Mouse (Mus musculus) MEL (cell line): ENCODE results near the gene Tubg1. TPM values are rescaled to one million over a fixed set of nuclear protein-coding genes. Genes with fewer than 3 reads are reported as not detected.

Source experiments
- DNase-seq: peaks from one replicate; pipeline ENCODE4 v3.0.0; 2011; ENCODE audit warnings: low read depth, low spot score
- H3K27ac ChIP-seq: 2 replicates; pipeline ENCODE4 v1.5.1; 2012; ENCODE audit warnings: low read depth, mild to moderate bottlenecking, control low read depth, low read length, moderate library complexity; ENCODE audit not compliant: control insufficient read depth
- H3K27me3 ChIP-seq, 2 experiments: fragments of 150-350 bp in 1 of 2; sonication (generic) in 1 of 2; 2 replicates each; pipeline ENCODE4 v1.6.1; 2012; ENCODE audit warnings: low read length in 2 of 2, mild to moderate bottlenecking in 2 of 2, improper control_type of control experiment in 1 of 2, moderate library complexity in 1 of 2; ENCODE audit not compliant: insufficient read depth in 2 of 2, control insufficient read depth in 1 of 2
- H3K36me3 ChIP-seq, 2 experiments: 2 replicates each; pipeline ENCODE4 v1.6.1; 2012 to 2014; ENCODE audit warnings: low read length in 2 of 2, improper control_type of control experiment in 1 of 2, inconsistent platforms in 1 of 2, mild to moderate bottlenecking in 1 of 2; ENCODE audit not compliant: insufficient read depth in 2 of 2, control insufficient read depth in 1 of 2
- H3K4me1 ChIP-seq, 2 experiments: fragments of 150-350 bp in 1 of 2; sonication (generic) in 1 of 2; 2 replicates each; pipeline ENCODE4 v1.6.1; 2012; ENCODE audit warnings: low read length in 2 of 2, improper control_type of control experiment in 1 of 2, mild to moderate bottlenecking in 1 of 2; ENCODE audit not compliant: insufficient read depth in 2 of 2, control insufficient read depth in 1 of 2
- H3K4me3 ChIP-seq, 2 experiments: fragments of 150-350 bp in 1 of 2; sonication (generic) in 1 of 2; 2 replicates each; pipeline ENCODE4 v1.5.1; 2012; ENCODE audit warnings: low read depth in 2 of 2, low read length in 2 of 2, mild to moderate bottlenecking in 2 of 2, moderate library complexity in 2 of 2, control low read depth in 1 of 2, improper control_type of control experiment in 1 of 2; ENCODE audit not compliant: control insufficient read depth in 1 of 2, insufficient read depth in 1 of 2
- H3K79me2 ChIP-seq: 2 replicates; pipeline ENCODE4 v1.6.1; 2012; ENCODE audit warnings: mild to moderate bottlenecking, low read length, moderate library complexity; ENCODE audit not compliant: control insufficient read depth, poor library complexity, insufficient read depth
- H3K9ac ChIP-seq: 2 replicates; pipeline ENCODE4 v1.6.1; 2012; ENCODE audit warnings: low read depth, mild to moderate bottlenecking, control low read depth, low read length, moderate library complexity; ENCODE audit not compliant: control insufficient read depth, poor library complexity, severe bottlenecking
- H3K9me3 ChIP-seq: fragments of 150-350 bp; sonication (generic); replicated peaks from 2 replicates; pipeline ENCODE4 v1.6.1; 2012; ENCODE audit warnings: mild to moderate bottlenecking, low read length, improper control_type of control experiment, moderate library complexity; ENCODE audit not compliant: insufficient read depth
- E2F4 ChIP-seq: IDR thresholded peaks from 2 replicates; pipeline ENCODE4 v1.6.1; 2011; ENCODE audit warnings: low read depth, low read length, improper control_type of control experiment, borderline replicate concordance
- ELF1 ChIP-seq: IDR thresholded peaks from 2 replicates; pipeline ENCODE4 v1.6.1; 2014; ENCODE audit warnings: low read depth, mild to moderate bottlenecking, inconsistent platforms, low read length, improper control_type of control experiment, moderate library complexity
- GATA1 ChIP-seq: IDR thresholded peaks from 2 replicates; pipeline ENCODE4 v1.6.1; 2011; ENCODE audit warnings: low read depth, low read length, improper control_type of control experiment
- JUND ChIP-seq: IDR thresholded peaks from 2 replicates; pipeline ENCODE4 v1.6.1; 2011; ENCODE audit warnings: low read depth, mild to moderate bottlenecking, improper control_type of control experiment, low read length
- MAX ChIP-seq: IDR thresholded peaks from 2 replicates; pipeline ENCODE4 v1.6.1; 2011; ENCODE audit warnings: low read length, improper control_type of control experiment
- MAZ ChIP-seq: IDR thresholded peaks from 2 replicates; pipeline ENCODE4 v1.6.1; 2012; ENCODE audit warnings: low read depth, mild to moderate bottlenecking, inconsistent platforms, low read length, improper control_type of control experiment
- MYC ChIP-seq: IDR thresholded peaks from 2 replicates; pipeline ENCODE4 v1.6.1; 2011; ENCODE audit warnings: low read depth, mild to moderate bottlenecking, low read length, improper control_type of control experiment, moderate library complexity
- NRF1 ChIP-seq: IDR thresholded peaks from 2 replicates; pipeline ENCODE4 v1.6.1; 2014; ENCODE audit warnings: low read depth, mild to moderate bottlenecking, inconsistent platforms, low read length, improper control_type of control experiment, moderate library complexity; ENCODE audit not compliant: poor library complexity, insufficient read depth, severe bottlenecking
- POLR2A ChIP-seq, 2 experiments: IDR thresholded peaks; 2 replicates each; pipeline ENCODE4 v1.6.1; 2011 to 2012; ENCODE audit warnings: low read length in 2 of 2, mild to moderate bottlenecking in 2 of 2, control low read depth in 1 of 2, improper control_type of control experiment in 1 of 2, low read depth in 1 of 2, moderate library complexity in 1 of 2; ENCODE audit not compliant: control insufficient read depth in 1 of 2, insufficient read depth in 1 of 2, poor library complexity in 1 of 2
- POLR2AphosphoS5 ChIP-seq: IDR thresholded peaks from 2 replicates; pipeline ENCODE4 v1.6.1; 2012; ENCODE audit warnings: low read depth, borderline replicate concordance, mild to moderate bottlenecking, inconsistent platforms, low read length, moderate library complexity, mixed read lengths
- TAL1 ChIP-seq: IDR thresholded peaks from 2 replicates; pipeline ENCODE4 v1.6.1; 2012; ENCODE audit warnings: mild to moderate bottlenecking, inconsistent platforms, low read length, moderate library complexity, mixed read lengths
- TBP ChIP-seq: IDR thresholded peaks from 2 replicates; pipeline ENCODE4 v1.8.0; 2011; ENCODE audit warnings: low read depth, low read length, improper control_type of control experiment
- TCF12 ChIP-seq: IDR thresholded peaks from 2 replicates; pipeline ENCODE4 v1.6.1; 2014; ENCODE audit warnings: low read depth, mild to moderate bottlenecking, inconsistent platforms, low read length, improper control_type of control experiment, moderate library complexity
- UBTF ChIP-seq: IDR thresholded peaks from 2 replicates; pipeline ENCODE4 v1.6.1; 2012; ENCODE audit warnings: low read depth, mild to moderate bottlenecking, inconsistent platforms, low read length, improper control_type of control experiment, moderate library complexity, borderline replicate concordance; ENCODE audit not compliant: insufficient read depth
- USF1 ChIP-seq: IDR thresholded peaks from 2 replicates; pipeline ENCODE4 v1.6.1; 2014; ENCODE audit warnings: low read depth, mild to moderate bottlenecking, inconsistent platforms, low read length, improper control_type of control experiment, moderate library complexity
- USF2 ChIP-seq, 2 experiments: IDR thresholded peaks; 2 replicates each; pipeline ENCODE4 v1.6.1; 2011 to 2012; ENCODE audit warnings: improper control_type of control experiment in 2 of 2, low read length in 2 of 2, borderline replicate concordance in 1 of 2, inconsistent platforms in 1 of 2, low read depth in 1 of 2, mild to moderate bottlenecking in 1 of 2; ENCODE audit not compliant: insufficient read depth in 1 of 2
- polyA plus RNA-seq, 2 experiments: library from polyadenylated mRNA; stranded (reverse) in 1 of 2; unstranded in 1 of 2; fragments of >175 nt in 1 of 2; fragments of >200 nt in 1 of 2; gene quantifications; 2 replicates each; pipeline versions ENCODE4 v1.2.1 to v1.2.4; 2012; ENCODE audit warnings: low replicate concordance in 2 of 2, low read depth in 1 of 2; ENCODE audit not compliant: insufficient read length in 2 of 2, insufficient read depth in 1 of 2, missing spikeins in 1 of 2
- total RNA-seq: library from RNA; depleted of rRNA; stranded (reverse); fragments of 300-350 nt; gene quantifications from 2 replicates; pipeline ENCODE4 v1.2.3, GENCODE M21; 2012

The Tubg1 gene
- total and polyA plus RNA-seq, 3 experiments = 60.0 to 183 (median 125) TPM

DNA sequence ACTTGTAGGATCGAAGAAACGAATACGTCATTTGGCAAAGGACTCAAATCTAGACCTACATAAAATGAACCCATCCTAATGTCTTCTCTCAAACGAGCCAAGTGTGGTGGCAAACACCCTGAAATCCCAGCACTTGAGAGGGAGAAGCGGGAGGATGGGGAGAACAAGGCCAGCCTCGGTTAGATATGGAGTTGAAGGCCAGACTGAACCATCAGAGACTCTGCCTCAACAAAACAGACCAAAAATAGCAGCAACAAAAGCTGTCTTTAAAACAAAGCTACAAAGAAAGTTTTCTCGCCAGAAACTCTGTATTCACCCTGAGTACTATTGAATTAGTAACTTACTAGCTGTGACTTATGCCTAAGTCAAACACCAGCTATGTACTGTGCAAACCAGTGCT lies 17.3 kb downstream of the Tubg1 start:
- Histone ChIP-seq H3K36me3 (peaks cover 0 to 3% of the 10 kb centered on the region in 2 experiments; a peak in 1 of 4 replicates), H3K27me3 (peaks cover 0 to 3% of the 10 kb centered on the region in 2 experiments; a peak in 1 of 4 replicates), H3K27ac (no peak overlapping the region), H3K4me3 (no peak overlapping the region), H3K9me3 (no peaks in the 10 kb centered on the region), H3K4me1 (peaks cover 0 to 18% of the 10 kb centered on the region in 2 experiments; a peak in 2 of 4 replicates), H3K79me2 (no peaks in the 10 kb centered on the region), H3K9ac (no peak overlapping the region)
- DNase-seq = no peak
- TF ChIP-seq MAX = no peak

DNA sequence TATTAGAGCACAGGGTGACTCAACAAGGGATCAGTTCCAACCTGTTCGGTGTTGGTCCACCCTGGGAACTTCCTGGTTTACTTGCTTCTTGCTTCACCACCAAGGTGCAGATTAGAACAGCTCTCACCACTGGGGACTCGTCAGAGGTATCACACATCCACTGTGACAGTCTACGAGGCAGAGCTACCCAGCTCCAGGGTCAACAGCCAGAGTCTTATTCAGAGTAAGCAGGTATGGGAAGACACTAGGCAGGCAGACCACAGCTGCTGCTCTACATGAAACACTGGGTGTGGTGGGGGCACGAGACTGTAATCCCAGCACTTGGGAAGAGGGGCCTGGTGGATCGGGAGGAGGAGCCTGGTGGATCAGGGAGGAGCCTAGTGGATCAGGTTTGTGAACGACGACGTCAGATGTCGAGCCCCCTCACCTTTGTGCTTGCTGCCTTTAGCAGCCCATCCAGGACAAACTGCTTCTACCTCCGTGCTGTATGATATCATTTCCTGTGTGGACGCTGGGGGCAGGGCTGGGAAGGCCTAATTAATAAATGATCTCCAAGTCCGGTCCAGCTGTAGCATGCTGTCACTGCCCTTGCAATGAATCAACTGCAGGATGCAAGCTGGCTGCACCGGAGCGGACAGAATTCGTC lies 18.9 kb downstream of the Tubg1 start:
- Histone ChIP-seq H3K4me3 (peak overlapping the region; percentile 46 to 68), H3K79me2 (no peaks in the 10 kb centered on the region), H3K36me3 (no peaks in the 10 kb centered on the region), H3K9ac (peak overlapping the region; percentile 35), H3K9me3 (no peaks in the 10 kb centered on the region), H3K27ac (no peak overlapping the region), H3K27me3 (peaks cover 0 to 6% of the 10 kb centered on the region in 2 experiments; a peak in 2 of 4 replicates), H3K4me1 (peaks cover 0 to 15% of the 10 kb centered on the region in 2 experiments; a peak in 1 of 4 replicates)
- DNase-seq = peak; percentile 65
- TF ChIP-seq USF1 = no peak
- TF ChIP-seq ELF1 = peak; percentile 61; the same call in 1 of the 2 replicates

DNA sequence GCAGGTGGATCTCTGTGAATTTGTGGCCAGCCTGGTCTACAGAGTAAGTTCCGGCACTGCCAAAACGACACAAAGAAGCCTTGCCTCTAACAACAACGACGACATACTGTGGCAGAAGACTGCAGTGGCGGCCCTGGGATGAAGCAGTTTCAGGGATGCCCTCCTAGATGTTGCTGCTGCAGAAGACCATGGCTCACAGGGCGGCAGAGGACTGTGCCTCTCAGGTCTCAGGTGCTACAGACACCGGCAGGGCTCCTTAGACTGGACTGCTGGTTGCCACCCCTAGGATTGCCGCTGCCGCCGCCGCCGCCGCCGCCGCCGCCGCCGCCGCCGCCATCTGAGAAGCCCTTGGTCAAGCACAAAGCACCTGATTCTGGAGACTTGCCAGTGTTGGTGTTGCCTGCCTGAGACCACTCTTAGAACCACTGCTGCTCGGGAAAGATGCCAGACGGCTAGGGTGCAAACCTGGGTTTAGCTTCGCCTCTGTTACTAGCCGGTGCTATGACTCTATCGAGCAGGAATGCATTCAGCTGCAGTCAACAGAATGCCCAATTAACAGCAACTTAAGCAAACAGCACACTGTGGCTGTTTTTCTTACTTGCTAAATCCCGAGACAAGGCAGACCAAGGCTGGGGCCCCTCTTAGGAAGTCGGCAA lies 20.6 kb downstream of the Tubg1 start:
- Histone ChIP-seq H3K9ac (no peak overlapping the region), H3K79me2 (no peaks in the 10 kb centered on the region), H3K4me1 (peaks cover 0 to 19% of the 10 kb centered on the region in 2 experiments; a peak in 1 of 4 replicates), H3K9me3 (no peaks in the 10 kb centered on the region), H3K27me3 (peaks cover 0 to 6% of the 10 kb centered on the region in 2 experiments; a peak in 2 of 4 replicates), H3K4me3 (no peak overlapping the region), H3K27ac (no peak overlapping the region), H3K36me3 (no peaks in the 10 kb centered on the region)
- no peak for TF ChIP-seq TAL1
- TF ChIP-seq GATA1 = no peak
- TF ChIP-seq UBTF = no peak
- TF ChIP-seq JUND = no peak
- TF ChIP-seq USF2 (IDR thresholded peaks at IDR 0.05; ENCODE audit: borderline replicate concordance in 1 of 2, insufficient read depth in 1 of 2, low read depth in 1 of 2, low read length in 2 of 2) = no peak
- no peak for TF ChIP-seq MYC
- no peak for TF ChIP-seq E2F4
- TF ChIP-seq MAZ = no peak
- TF ChIP-seq POLR2A (IDR thresholded peaks at IDR 0.05; ENCODE audit: control insufficient read depth in 1 of 2, insufficient read depth in 1 of 2, low read depth in 1 of 2, low read length in 2 of 2, poor library complexity in 1 of 2) = no peak
- no peak for TF ChIP-seq TBP
- TF ChIP-seq NRF1 = no peak
- no peak for TF ChIP-seq POLR2AphosphoS5
- TF ChIP-seq TCF12 = no peak
- no peak for DNase-seq
